Comparison of ENCODE assay signal across 17 mouse cellular contexts in genomic region chr3:136721804-136722427, GRCm38 (mm10). TPM values are rescaled to one million over a fixed set of nuclear protein-coding genes. Genes with fewer than 3 reads are reported as not detected.
DNase-seq lines count a peak whose midpoint lies in the region; ATAC-seq and TF ChIP-seq lines count a peak whose summit lies in the region.
"Had no signal": no experiment of that assay in that cellular context is flagged by ENCODE, and none has a peak within 500 bp of the region (broad histone marks: within the 10 kb centered on the region; RNA-seq: fewer than 3 reads in every experiment).

No protein-coding gene starts in this region.

- no peaks in the 10 kb centered on the region for H3K4me1 ChIP-seq in hindbrain, embryonic 10.5 days (replicated peaks)
- H3K4me1 ChIP-seq in hindbrain, postnatal 0 days (ENCODE audit: insufficient read depth, low read length) = peaks cover 4% of the 10 kb centered on the region; the same call in 1 of the 2 replicates
- peaks cover 26% of the 10 kb centered on the region for H3K4me1 ChIP-seq in embryonic facial prominence, embryonic 12.5 days
- H3K4me1 ChIP-seq in limb, embryonic 13.5 days = peaks cover 47% of the 10 kb centered on the region
- H3K4me1 ChIP-seq in midbrain, embryonic 11.5 days (ENCODE audit: control insufficient read depth, insufficient read depth, low read length) = no peaks in the 10 kb centered on the region
- H3K4me1 ChIP-seq: forebrain, embryonic 13.5 days had no signal

- no peak for ATAC-seq in hindbrain, postnatal 0 days
- peak; percentile 64; the same call in 1 of the 2 replicates for ATAC-seq in embryonic facial prominence, embryonic 12.5 days (ENCODE audit: insufficient number of reproducible peaks, insufficient read depth, low FRiP score, low TSS enrichment)
- ATAC-seq in limb, embryonic 13.5 days (ENCODE audit: low FRiP score, low read depth) = peak; percentile 86
- no peak for ATAC-seq in midbrain, embryonic 11.5 days (ENCODE audit: low FRiP score)
- ATAC-seq: forebrain, embryonic 13.5 days; midbrain, embryonic 13.5 days had no signal

- H3K27ac ChIP-seq in hindbrain, embryonic 10.5 days = no peak overlapping the region
- no peak overlapping the region for H3K27ac ChIP-seq in hindbrain, postnatal 0 days
- H3K27ac ChIP-seq in embryonic facial prominence, embryonic 12.5 days = no peak overlapping the region
- H3K27ac ChIP-seq in limb, embryonic 13.5 days = no peak overlapping the region
- H3K27ac ChIP-seq in midbrain, embryonic 11.5 days (ENCODE audit: low read depth, low read length) = no peak overlapping the region
- H3K27ac ChIP-seq: forebrain, embryonic 13.5 days; heart, adult 2 months; liver, embryonic 14.5 days; midbrain, embryonic 13.5 days; stomach, postnatal 0 days had no signal

- H3K27me3 ChIP-seq in hindbrain, embryonic 10.5 days (ENCODE audit: insufficient read depth, poor library complexity, severe bottlenecking) = no peaks in the 10 kb centered on the region
- H3K27me3 ChIP-seq in hindbrain, postnatal 0 days (ENCODE audit: insufficient read depth, low read length) = no peaks in the 10 kb centered on the region
- H3K27me3 ChIP-seq in C2C12 (ENCODE audit: control insufficient read depth, insufficient read depth, insufficient read length) = no peaks in the 10 kb centered on the region
- H3K27me3 ChIP-seq in embryonic facial prominence, embryonic 12.5 days = no peaks in the 10 kb centered on the region
- H3K27me3 ChIP-seq in limb, embryonic 13.5 days = no peaks in the 10 kb centered on the region
- no peaks in the 10 kb centered on the region for H3K27me3 ChIP-seq in midbrain, embryonic 11.5 days (ENCODE audit: control insufficient read depth, insufficient read depth, low read length)
- H3K27me3 ChIP-seq: forebrain, embryonic 13.5 days; midbrain, embryonic 13.5 days had no signal

- no peak overlapping the region for H3ac ChIP-seq in C2C12 (ENCODE audit: control insufficient read depth, insufficient read length, low read depth)

- 69% methylated on average over 4 of the region's 4 CpGs for WGBS in hindbrain, embryonic 10.5 days
- 73% methylated on average over 4 of the region's 4 CpGs for WGBS in hindbrain, postnatal 0 days
- WGBS in embryonic facial prominence, embryonic 12.5 days = 26% methylated on average over 4 of the region's 4 CpGs
- WGBS in limb, embryonic 13.5 days = 12% methylated on average over 4 of the region's 4 CpGs
- 63% methylated on average over 4 of the region's 4 CpGs for WGBS in midbrain, embryonic 11.5 days

- 0 out of 2 replicates have a peak, but pooled peaks cover 3% of the 10 kb centered on the region for H3K36me3 ChIP-seq in hindbrain, embryonic 10.5 days
- no peaks in the 10 kb centered on the region for H3K36me3 ChIP-seq in hindbrain, postnatal 0 days (ENCODE audit: insufficient read depth, low read length)
- peaks cover 4% of the 10 kb centered on the region for H3K36me3 ChIP-seq in C2C12 (ENCODE audit: control insufficient read depth, insufficient read depth)
- no peaks in the 10 kb centered on the region for H3K36me3 ChIP-seq in embryonic facial prominence, embryonic 12.5 days
- no peaks in the 10 kb centered on the region for H3K36me3 ChIP-seq in limb, embryonic 13.5 days
- H3K36me3 ChIP-seq in midbrain, embryonic 11.5 days (ENCODE audit: control insufficient read depth, insufficient read depth, low read length) = no peaks in the 10 kb centered on the region
- H3K36me3 ChIP-seq: midbrain, embryonic 13.5 days had no signal

- TF ChIP-seq CTCF in hindbrain, postnatal 0 days (IDR thresholded peaks at IDR 0.05; ENCODE audit: low read depth) = no peak
- no peak for TF ChIP-seq CTCF in C2C12 (IDR thresholded peaks at IDR 0.05; ENCODE audit: control insufficient read depth, insufficient read depth, insufficient read length)

- H3K79me3 ChIP-seq in C2C12 (ENCODE audit: low read depth) = peaks cover 15% of the 10 kb centered on the region

- H3K79me2 ChIP-seq in C2C12 (ENCODE audit: control insufficient read depth, insufficient read depth) = peaks cover 73% of the 10 kb centered on the region

- H3K9me3 ChIP-seq in hindbrain, embryonic 10.5 days = peaks cover 7% of the 10 kb centered on the region; the same call in 1 of the 2 replicates
- no peaks in the 10 kb centered on the region for H3K9me3 ChIP-seq in hindbrain, postnatal 0 days (ENCODE audit: low read length)
- H3K9me3 ChIP-seq in embryonic facial prominence, embryonic 12.5 days = 0 out of 2 replicates have a peak, but pooled peaks cover 3% of the 10 kb centered on the region
- peaks cover 4% of the 10 kb centered on the region; the same call in 1 of the 2 replicates for H3K9me3 ChIP-seq in limb, embryonic 13.5 days
- H3K9me3 ChIP-seq in midbrain, embryonic 11.5 days (ENCODE audit: control insufficient read depth, low read length) = peaks cover 3% of the 10 kb centered on the region; the same call in 1 of the 2 replicates
- H3K9me3 ChIP-seq: forebrain, embryonic 13.5 days had no signal

- DNase-seq in hindbrain, embryonic 10.5 days (ENCODE audit: low spot score) = peak; percentile 9
- no peak for DNase-seq in hindbrain, postnatal 0 days (ENCODE audit: low spot score)
- no peak for DNase-seq in thymus, postnatal 4 days
- DNase-seq in midbrain, embryonic 11.5 days (ENCODE audit: low spot score, missing footprints) = no peak
- DNase-seq: adrenal gland, postnatal 10 days; B cell, adult 2 months; cerebellum, adult 9-10 months; heart, adult 2 months; heart, postnatal 10 days; thymus, postnatal 25 days had no signal

- H3K4me3 ChIP-seq in hindbrain, embryonic 10.5 days = no peak overlapping the region
- H3K4me3 ChIP-seq in hindbrain, postnatal 0 days (ENCODE audit: low read length) = no peak overlapping the region
- H3K4me3 ChIP-seq in C2C12 (ENCODE audit: insufficient read depth, poor library complexity, severe bottlenecking) = no peak overlapping the region
- no peak overlapping the region for H3K4me3 ChIP-seq in embryonic facial prominence, embryonic 12.5 days
- no peak overlapping the region for H3K4me3 ChIP-seq in limb, embryonic 13.5 days
- H3K4me3 ChIP-seq in midbrain, embryonic 11.5 days (ENCODE audit: low read depth, low read length) = no peak overlapping the region
- H3K4me3 ChIP-seq: forebrain, embryonic 13.5 days; heart, adult 2 months; midbrain, embryonic 13.5 days had no signal

- no peak overlapping the region for H3K9ac ChIP-seq in hindbrain, postnatal 0 days (replicated peaks; ENCODE audit: low read length)
- no peak overlapping the region for H3K9ac ChIP-seq in embryonic facial prominence, embryonic 12.5 days
- no peak overlapping the region for H3K9ac ChIP-seq in limb, embryonic 13.5 days
- H3K9ac ChIP-seq in midbrain, embryonic 11.5 days (ENCODE audit: low read length) = no peak overlapping the region
- H3K9ac ChIP-seq: forebrain, embryonic 13.5 days; liver, embryonic 14.5 days; midbrain, embryonic 13.5 days had no signal

- H3K4me2 ChIP-seq in hindbrain, postnatal 0 days (ENCODE audit: low read depth, low read length) = no peak overlapping the region
- no peak overlapping the region for H3K4me2 ChIP-seq in embryonic facial prominence, embryonic 12.5 days (replicated peaks)
- H3K4me2 ChIP-seq in limb, embryonic 13.5 days (replicated peaks) = peak overlapping the region; percentile 21
- H3K4me2 ChIP-seq in midbrain, embryonic 11.5 days = no peak overlapping the region
- H3K4me2 ChIP-seq: forebrain, embryonic 13.5 days; midbrain, embryonic 13.5 days had no signal

TF ChIP-seq in C2C12, 6 proteins besides CTCF, POLR2A, EP300 and RAD21:
- TF ChIP-seq USF1 (IDR thresholded peaks at IDR 0.05; ENCODE audit: low read depth) = no peak
- peak; percentile 45 for TF ChIP-seq MYOD1 (IDR thresholded peaks at IDR 0.05; ENCODE audit: control insufficient read depth, insufficient read length, low read depth)
TF ChIP-seq in C2C12: peak in this region for 1.

RNA-seq across cellular contexts. Expression of gene Ppp3ca, which starts 52.0 kb away (rescaled TPM):
- polyA plus RNA-seq in hindbrain, embryonic 10.5 days (2016; fragmentation: Nextera tagmentation; extraction: Ambion mirVana) = 29.3 and 44.0 TPM in 2 replicates
- 137 and 159 TPM in 2 replicates for total RNA-seq in hindbrain, postnatal 0 days (2014; rRNA removed)
- polyA plus RNA-seq in hindbrain, postnatal 0 days (2015; fragmentation: Nextera tagmentation; extraction: Ambion mirVana) = 177 and 180 TPM in 2 replicates
- polyA plus RNA-seq in C2C12 (2012; fragmentation: generic; extraction: Trizol) = 9.7 TPM
- polyA plus RNA-seq in embryonic facial prominence, embryonic 12.5 days (2016; fragmentation: Nextera tagmentation; extraction: Ambion mirVana) = 103 and 110 TPM in 2 replicates
- polyA plus RNA-seq in limb, embryonic 13.5 days (2015; fragmentation: Nextera tagmentation; extraction: Ambion mirVana) = 67.4 and 71.6 TPM in 2 replicates
- polyA plus RNA-seq in midbrain, embryonic 11.5 days (2014; fragmentation: Nextera tagmentation; extraction: Ambion mirVana) = 57.8 and 61.1 TPM in 2 replicates

Comparison
In these comparisons a context has a peak if more than half of its experiments do, and no peak if none do; other contexts are left out.
1. ATAC-seq: peak in embryonic facial prominence, embryonic 12.5 days (single experiment) and limb, embryonic 13.5 days (single experiment); none in hindbrain, postnatal 0 days (single experiment) and midbrain, embryonic 11.5 days (single experiment).